Mouse (Mus musculus): ENCODE data around the gene Epha3. TPM values are rescaled to one million over a fixed set of nuclear protein-coding genes. Genes with fewer than 3 reads are reported as not detected.

Gene Epha3
- polyA plus RNA-seq, 1 experiment from 2014 or later: 12.0 TPM

GRCm38 (mm10) chr16:63658302-63658974 is 205.5 kb downstream of the Epha3 start:
- H3K4me2 ChIP-seq: no peak overlapping the region
- ATAC-seq (replicated peaks; ENCODE audit: low FRiP score): no peak
- no peak for DNase-seq (ENCODE audit: low spot score)
- no peak overlapping the region for H3K9ac ChIP-seq (ENCODE audit: low read depth, low read length)
- WGBS: 53% methylated on average over 4 of the region's 4 CpGs
- no peaks in the 10 kb centered on the region for H3K9me3 ChIP-seq (ENCODE audit: control insufficient read depth, low read length)
- no peaks in the 10 kb centered on the region for H3K36me3 ChIP-seq (ENCODE audit: control insufficient read depth, insufficient read depth, low read length)
- H3K27ac ChIP-seq (ENCODE audit: low read depth, low read length): no peak overlapping the region
- no peaks in the 10 kb centered on the region for H3K4me1 ChIP-seq (replicated peaks; ENCODE audit: control insufficient read depth, insufficient read depth, low read length)
- H3K27me3 ChIP-seq (replicated peaks; ENCODE audit: control insufficient read depth, insufficient read depth, low read length): no peaks in the 10 kb centered on the region
- H3K4me3 ChIP-seq (ENCODE audit: low read depth, low read length): no peak overlapping the region

DNA sequence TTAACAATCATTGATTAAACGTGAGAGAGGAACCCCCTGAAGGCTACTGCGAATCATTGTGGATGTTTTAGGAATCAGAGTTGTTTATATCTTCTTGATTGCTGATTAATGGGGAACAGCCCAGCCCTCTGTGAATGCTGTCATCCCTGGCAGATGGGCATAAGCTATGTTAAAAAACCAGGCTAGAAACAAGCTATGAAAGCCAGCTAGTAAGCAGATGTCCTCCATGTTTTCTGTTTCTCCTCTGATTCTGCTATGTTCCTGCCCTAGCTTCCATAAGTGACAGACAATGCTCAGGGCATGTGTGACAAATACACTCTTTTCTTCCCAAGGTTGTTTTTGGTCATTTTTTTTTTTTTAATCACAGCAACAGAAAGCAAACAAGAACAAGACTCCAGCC is 206.2 kb downstream of the Epha3 start:
- no peaks in the 10 kb centered on the region for H3K4me1 ChIP-seq (replicated peaks; ENCODE audit: control insufficient read depth, insufficient read depth, low read length)
- H3K9ac ChIP-seq (ENCODE audit: low read depth, low read length): no peak overlapping the region
- H3K4me2 ChIP-seq: no peak overlapping the region
- no peaks in the 10 kb centered on the region for H3K9me3 ChIP-seq (ENCODE audit: control insufficient read depth, low read length)
- DNase-seq (ENCODE audit: low spot score) (no peak), ATAC-seq (replicated peaks; ENCODE audit: low FRiP score) (no peak)
- H3K36me3 ChIP-seq (ENCODE audit: control insufficient read depth, insufficient read depth, low read length): no peaks in the 10 kb centered on the region
- H3K4me3 ChIP-seq (ENCODE audit: low read depth, low read length): no peak overlapping the region
- 49% methylated on average over 2 of the region's 2 CpGs for WGBS
- no peak overlapping the region for H3K27ac ChIP-seq (ENCODE audit: low read depth, low read length)
- no peaks in the 10 kb centered on the region for H3K27me3 ChIP-seq (replicated peaks; ENCODE audit: control insufficient read depth, insufficient read depth, low read length)

- no peak overlapping the region for H3K4me2 ChIP-seq
- no peaks in the 10 kb centered on the region for H3K4me1 ChIP-seq (replicated peaks; ENCODE audit: control insufficient read depth, insufficient read depth, low read length)
- no peak overlapping the region for H3K4me3 ChIP-seq (ENCODE audit: low read depth, low read length)
- H3K27ac ChIP-seq (ENCODE audit: low read depth, low read length): no peak overlapping the region
- no peaks in the 10 kb centered on the region for H3K9me3 ChIP-seq (ENCODE audit: control insufficient read depth, low read length)
- no peaks in the 10 kb centered on the region for H3K36me3 ChIP-seq (ENCODE audit: control insufficient read depth, insufficient read depth, low read length)
- DNase-seq (ENCODE audit: low spot score): no peak
- no peak overlapping the region for H3K9ac ChIP-seq (ENCODE audit: low read depth, low read length)
- WGBS: 86% methylated on average over 5 of the region's 5 CpGs
- no peaks in the 10 kb centered on the region for H3K27me3 ChIP-seq (replicated peaks; ENCODE audit: control insufficient read depth, insufficient read depth, low read length)
- ATAC-seq (replicated peaks; ENCODE audit: low FRiP score): no peak
These were observed 210.5 kb downstream of the Epha3 start for GRCm38 (mm10) chr16:63653393-63653918.

DNA sequence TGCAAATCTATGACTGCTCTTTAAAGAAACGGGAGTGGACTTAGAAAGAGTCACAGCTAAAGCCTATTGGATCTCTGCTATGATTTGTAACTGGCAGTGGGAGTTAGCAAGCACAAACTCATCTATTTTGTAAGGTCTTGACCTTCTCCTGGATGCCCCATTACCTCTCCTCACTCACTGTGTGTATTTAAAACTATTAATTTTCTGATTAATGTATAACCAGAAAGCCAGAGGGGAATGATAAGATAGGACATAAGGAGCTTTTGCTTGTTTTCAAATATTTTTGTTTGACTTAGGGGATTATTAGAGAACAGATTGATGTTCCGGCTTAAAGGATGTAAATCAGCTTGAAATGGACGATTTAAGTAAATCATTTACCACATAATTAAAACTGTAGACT is 213.2 kb downstream of the Epha3 start:
- Histone ChIP-seq H3K9ac (ENCODE audit: low read depth, low read length) (no peak overlapping the region), H3K36me3 (ENCODE audit: control insufficient read depth, insufficient read depth, low read length) (no peaks in the 10 kb centered on the region), H3K9me3 (ENCODE audit: control insufficient read depth, low read length) (no peaks in the 10 kb centered on the region), H3K4me2 (no peak overlapping the region), H3K4me3 (ENCODE audit: low read depth, low read length) (no peak overlapping the region), H3K27ac (ENCODE audit: low read depth, low read length) (no peak overlapping the region), H3K27me3 (replicated peaks; ENCODE audit: control insufficient read depth, insufficient read depth, low read length) (no peaks in the 10 kb centered on the region), H3K4me1 (replicated peaks; ENCODE audit: control insufficient read depth, insufficient read depth, low read length) (no peaks in the 10 kb centered on the region)
- DNase-seq (ENCODE audit: low spot score) (no peak), ATAC-seq (replicated peaks; ENCODE audit: low FRiP score) (no peak)
- WGBS: 64% methylated on average over 3 of the region's 3 CpGs

GRCm38 (mm10) chr16:63646577-63646976 is 217.4 kb downstream of the Epha3 start:
- no peak for DNase-seq (ENCODE audit: low spot score)
- no peak overlapping the region for H3K4me2 ChIP-seq
- ATAC-seq (replicated peaks; ENCODE audit: low FRiP score): no peak
- H3K36me3 ChIP-seq (ENCODE audit: control insufficient read depth, insufficient read depth, low read length): no peaks in the 10 kb centered on the region
- H3K9me3 ChIP-seq (ENCODE audit: control insufficient read depth, low read length): no peaks in the 10 kb centered on the region
- H3K9ac ChIP-seq (ENCODE audit: low read depth, low read length): no peak overlapping the region
- H3K27ac ChIP-seq (ENCODE audit: low read depth, low read length): no peak overlapping the region
- H3K4me1 ChIP-seq (replicated peaks; ENCODE audit: control insufficient read depth, insufficient read depth, low read length): no peaks in the 10 kb centered on the region
- H3K4me3 ChIP-seq (ENCODE audit: low read depth, low read length): no peak overlapping the region
- H3K27me3 ChIP-seq (replicated peaks; ENCODE audit: control insufficient read depth, insufficient read depth, low read length): no peaks in the 10 kb centered on the region

GRCm38 (mm10) chr16:63642641-63643040 is 221.3 kb downstream of the Epha3 start:
- Histone ChIP-seq H3K4me1 (replicated peaks; ENCODE audit: control insufficient read depth, insufficient read depth, low read length) (no peaks in the 10 kb centered on the region), H3K9ac (ENCODE audit: low read depth, low read length) (no peak overlapping the region), H3K27ac (ENCODE audit: low read depth, low read length) (no peak overlapping the region), H3K27me3 (replicated peaks; ENCODE audit: control insufficient read depth, insufficient read depth, low read length) (no peaks in the 10 kb centered on the region), H3K4me3 (ENCODE audit: low read depth, low read length) (no peak overlapping the region), H3K4me2 (no peak overlapping the region), H3K9me3 (ENCODE audit: control insufficient read depth, low read length) (no peaks in the 10 kb centered on the region), H3K36me3 (ENCODE audit: control insufficient read depth, insufficient read depth, low read length) (no peaks in the 10 kb centered on the region)
- ATAC-seq (replicated peaks; ENCODE audit: low FRiP score) (no peak), DNase-seq (ENCODE audit: low spot score) (no peak)
- 56% methylated on average over 2 of the region's 2 CpGs for WGBS

DNA sequence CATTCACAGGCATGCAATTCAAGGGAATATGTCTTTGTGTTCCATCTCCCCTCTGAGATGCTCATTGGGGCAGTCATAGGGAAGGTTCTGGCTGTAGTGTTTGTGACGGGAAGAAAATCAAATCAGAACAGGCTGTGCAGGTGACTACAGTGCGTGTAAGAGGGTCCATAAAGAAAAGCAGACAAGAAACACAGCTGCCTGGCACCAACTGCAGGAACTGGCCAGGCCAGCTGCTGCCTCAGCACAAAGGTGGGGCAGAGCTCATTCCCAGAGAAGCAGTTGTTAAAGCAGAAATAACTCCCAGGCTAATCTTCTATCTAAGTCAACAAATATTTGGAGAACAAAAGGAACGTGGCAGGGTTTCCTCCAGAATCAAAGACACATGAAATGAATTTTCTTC is 222.4 kb downstream of the Epha3 start:
- 62% methylated on average over 3 of the region's 3 CpGs for WGBS
- no peak for ATAC-seq (replicated peaks; ENCODE audit: low FRiP score)

DNA sequence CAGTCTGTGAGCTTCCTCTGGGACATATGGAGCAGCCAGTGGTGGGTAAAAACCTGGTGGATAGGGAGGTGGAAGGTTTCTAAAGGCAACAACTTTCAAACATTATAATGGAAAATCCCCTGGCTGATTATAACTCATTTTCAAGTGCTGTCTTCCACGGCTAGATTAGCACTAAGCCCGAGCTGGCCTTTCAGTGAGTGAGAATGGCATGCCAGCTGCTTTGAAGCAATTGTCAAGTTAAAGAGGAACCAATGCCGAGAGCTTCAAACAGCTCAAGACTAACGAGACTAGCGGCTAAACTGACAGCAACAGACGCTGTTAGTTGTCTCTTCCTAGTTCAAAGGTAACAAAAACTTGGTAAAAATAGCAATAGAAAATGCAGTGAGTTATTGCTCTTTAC is 225.3 kb downstream of the Epha3 start:
- H3K4me1 ChIP-seq (replicated peaks; ENCODE audit: control insufficient read depth, insufficient read depth, low read length): no peaks in the 10 kb centered on the region
- H3K9ac ChIP-seq (ENCODE audit: low read depth, low read length): no peak overlapping the region
- H3K27me3 ChIP-seq (replicated peaks; ENCODE audit: control insufficient read depth, insufficient read depth, low read length): no peaks in the 10 kb centered on the region
- 47% methylated on average over 6 of the region's 6 CpGs for WGBS
- DNase-seq (ENCODE audit: low spot score): no peak
- H3K27ac ChIP-seq (ENCODE audit: low read depth, low read length): no peak overlapping the region
- no peak for ATAC-seq (replicated peaks; ENCODE audit: low FRiP score)
- no peak overlapping the region for H3K4me3 ChIP-seq (ENCODE audit: low read depth, low read length)
- H3K4me2 ChIP-seq: no peak overlapping the region
- no peaks in the 10 kb centered on the region for H3K36me3 ChIP-seq (ENCODE audit: control insufficient read depth, insufficient read depth, low read length)
- H3K9me3 ChIP-seq (ENCODE audit: control insufficient read depth, low read length): no peaks in the 10 kb centered on the region

More for the DNA sequence above, 222.4 kb downstream of the Epha3 start:
- Histone ChIP-seq H3K27ac (ENCODE audit: low read depth, low read length) (no peak overlapping the region), H3K9me3 (ENCODE audit: control insufficient read depth, low read length) (no peaks in the 10 kb centered on the region), H3K27me3 (replicated peaks; ENCODE audit: control insufficient read depth, insufficient read depth, low read length) (no peaks in the 10 kb centered on the region), H3K4me1 (replicated peaks; ENCODE audit: control insufficient read depth, insufficient read depth, low read length) (no peaks in the 10 kb centered on the region), H3K4me3 (ENCODE audit: low read depth, low read length) (no peak overlapping the region), H3K9ac (ENCODE audit: low read depth, low read length) (no peak overlapping the region), H3K4me2 (no peak overlapping the region), H3K36me3 (ENCODE audit: control insufficient read depth, insufficient read depth, low read length) (no peaks in the 10 kb centered on the region)
- no peak for DNase-seq (ENCODE audit: low spot score)

- ATAC-seq (replicated peaks; ENCODE audit: low FRiP score): no peak
These were observed 230.2 kb downstream of the Epha3 start for GRCm38 (mm10) chr16:63633748-63634166.

More at GRCm38 (mm10) chr16:63633748-63634166, 230.2 kb downstream of the Epha3 start:
- 87% methylated on average over 5 of the region's 5 CpGs for WGBS
- H3K27me3 ChIP-seq (replicated peaks; ENCODE audit: control insufficient read depth, insufficient read depth, low read length): no peaks in the 10 kb centered on the region
- H3K4me2 ChIP-seq: no peak overlapping the region
- DNase-seq (ENCODE audit: low spot score): no peak
- no peak overlapping the region for H3K9ac ChIP-seq (ENCODE audit: low read depth, low read length)
- no peaks in the 10 kb centered on the region for H3K9me3 ChIP-seq (ENCODE audit: control insufficient read depth, low read length)
- no peak overlapping the region for H3K27ac ChIP-seq (ENCODE audit: low read depth, low read length)
- no peaks in the 10 kb centered on the region for H3K36me3 ChIP-seq (ENCODE audit: control insufficient read depth, insufficient read depth, low read length)
- H3K4me3 ChIP-seq (ENCODE audit: low read depth, low read length): no peak overlapping the region
- no peaks in the 10 kb centered on the region for H3K4me1 ChIP-seq (replicated peaks; ENCODE audit: control insufficient read depth, insufficient read depth, low read length)

Data from liver, embryonic 11.5 days (tissue).